Mouse (Mus musculus) spleen, postnatal 10 days (tissue): ENCODE results near the gene Grk3.

Source experiments
- DNase-seq, 2 experiments: peaks; one replicate each; pipeline ENCODE4 v3.0.0; 2021 to 2022; ENCODE audit warnings: low spot score in 2 of 2

Grk3 gene

GRCm38 (mm10) chr5:112941001-112941400, 74.6 kb downstream of the Grk3 start:
- DNase-seq: no peak

- DNase-seq: no peak
Observed at GRCm38 (mm10) chr5:112936632-112937031, 79.0 kb downstream of the Grk3 start.

DNA sequence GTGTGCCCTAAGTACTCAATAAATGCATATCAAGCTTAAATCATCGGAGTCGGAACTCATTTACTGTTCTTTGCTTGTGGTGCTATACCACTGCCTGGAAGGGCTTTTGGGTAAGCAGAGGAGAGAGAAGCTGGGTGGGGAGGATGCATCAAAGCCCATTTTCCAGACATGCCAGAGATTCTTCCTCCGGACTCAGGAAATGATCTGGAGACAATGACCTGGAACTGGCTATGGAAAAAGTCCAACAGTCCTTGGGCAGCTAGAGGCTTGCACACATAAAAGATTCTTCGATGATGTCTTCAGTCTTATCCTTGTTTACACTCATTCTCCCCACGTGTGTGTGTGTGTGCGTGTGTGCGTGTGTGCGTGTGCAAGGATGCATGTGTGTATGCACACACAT, 80.2 kb downstream of the Grk3 start:
- DNase-seq: no peak

DNA sequence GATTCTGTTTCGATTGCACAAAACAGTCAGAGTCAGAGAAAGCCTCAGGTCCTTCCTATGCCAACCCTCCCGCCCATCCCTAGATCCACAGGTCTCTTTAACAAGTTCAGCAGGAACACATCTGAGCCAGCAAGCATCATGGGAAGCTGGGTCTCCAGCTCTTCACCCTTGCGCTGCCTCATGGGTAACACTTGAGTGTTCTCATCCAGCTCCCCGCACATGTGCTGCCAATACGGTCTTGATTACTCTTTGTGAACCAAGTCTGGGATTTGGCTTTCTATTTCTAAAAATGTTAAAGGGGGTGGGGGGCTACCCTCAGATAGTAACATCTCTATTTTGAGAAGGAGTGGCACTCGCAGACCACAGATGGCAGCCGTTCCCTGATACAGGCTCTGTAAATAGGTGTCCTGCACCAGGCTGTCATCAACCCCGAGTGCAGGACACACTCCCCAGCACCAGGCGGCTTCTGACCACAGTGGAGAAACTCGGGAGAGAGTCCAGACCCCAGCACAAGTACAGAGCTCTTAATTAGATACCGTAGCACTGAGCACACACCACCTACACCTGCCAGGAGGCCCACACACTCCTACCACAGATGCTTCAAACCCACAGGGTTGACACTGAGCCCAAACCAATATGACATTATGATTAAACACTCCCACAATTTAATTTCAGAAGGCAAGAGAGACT, 82.6 kb downstream of the Grk3 start:
- no peak for DNase-seq

GRCm38 (mm10) chr5:112931901-112932300, 83.7 kb downstream of the Grk3 start:
- DNase-seq: no peak

DNA sequence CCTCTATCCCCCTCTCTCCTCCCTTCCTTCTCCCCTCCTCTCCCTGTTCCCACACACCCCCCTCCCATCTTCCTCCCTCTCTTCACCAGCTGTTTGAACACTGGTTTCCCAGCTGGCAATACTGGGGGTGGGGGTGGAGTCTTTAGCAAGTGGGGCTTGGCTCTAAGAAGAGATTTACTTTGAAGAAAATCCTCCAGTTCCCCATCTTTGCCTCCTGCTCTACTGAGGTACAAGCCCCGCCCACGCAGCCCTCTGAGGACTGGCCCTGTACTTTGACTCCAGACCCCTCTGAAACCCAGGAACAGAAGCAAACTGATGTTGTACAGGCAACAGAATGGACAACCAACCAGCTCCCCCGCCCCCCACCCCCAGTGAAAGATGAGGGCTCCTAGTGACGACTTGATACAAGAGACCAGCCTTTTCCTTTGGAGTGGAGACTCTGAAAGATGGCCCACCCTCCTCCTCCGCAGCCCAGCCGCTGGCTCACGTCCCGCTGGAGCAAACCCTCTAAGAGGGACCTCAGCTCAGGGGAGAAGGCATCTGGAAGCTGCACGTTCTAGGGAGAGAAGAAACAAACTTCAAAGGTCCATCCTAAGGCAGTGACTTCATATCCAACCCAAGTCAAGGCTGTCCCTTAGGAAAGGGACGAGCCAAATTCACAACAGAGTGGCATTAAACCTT, 87.2 kb downstream of the Grk3 start:
- DNase-seq: no peak

GRCm38 (mm10) chr5:112925422-112925821, 90.2 kb downstream of the Grk3 start:
- DNase-seq: no peak

- no peak for DNase-seq
Observed at GRCm38 (mm10) chr5:112924806-112925205, 90.8 kb downstream of the Grk3 start.

GRCm38 (mm10) chr5:112923841-112924240, 91.8 kb downstream of the Grk3 start:
- DNase-seq: no peak

DNA sequence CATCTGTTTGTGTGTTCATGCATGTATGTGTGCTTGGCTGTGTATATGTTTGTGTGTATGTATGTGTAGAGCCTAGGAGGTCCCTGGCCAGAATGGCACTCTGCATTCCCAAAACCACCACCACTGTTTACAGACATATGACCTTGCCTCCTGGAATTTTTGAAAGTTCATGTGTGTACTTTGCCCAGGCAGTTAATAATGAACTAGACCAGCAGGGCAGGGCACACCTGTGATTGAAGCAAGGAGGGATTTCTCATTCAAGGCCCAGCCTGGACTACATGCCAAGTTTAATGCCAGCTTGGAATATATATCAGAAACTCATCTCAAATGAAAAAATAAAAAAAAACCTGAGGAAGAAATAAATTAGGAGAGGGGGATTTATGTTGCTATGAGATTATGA, 93.7 kb downstream of the Grk3 start:
- no peak for DNase-seq

GRCm38 (mm10) chr5:112910381-112910780, 105.2 kb downstream of the Grk3 start:
- DNase-seq: no peak

DNA sequence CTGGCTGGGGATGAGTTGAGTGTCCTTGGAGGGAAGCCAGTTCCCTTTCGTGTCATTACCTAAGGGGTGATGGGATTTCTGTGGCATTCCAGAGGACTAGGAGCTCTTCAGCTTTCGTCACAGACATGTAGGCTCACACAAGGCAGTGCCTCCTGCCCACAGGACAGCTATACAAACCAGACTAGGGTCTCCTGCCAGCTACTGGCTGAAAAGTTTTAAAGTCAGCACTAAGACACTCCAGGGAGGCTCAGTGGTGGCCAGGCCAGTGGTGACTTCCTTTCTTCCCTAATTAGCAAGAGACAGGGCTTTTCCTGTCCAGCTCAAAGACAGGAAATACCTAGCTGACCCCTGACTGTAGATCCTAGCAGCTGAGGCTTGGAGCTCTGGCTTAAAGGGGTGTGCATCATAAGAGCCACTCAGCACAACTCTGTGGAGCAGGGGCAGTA, 107.4 kb downstream of the Grk3 start:
- no peak for DNase-seq

DNA sequence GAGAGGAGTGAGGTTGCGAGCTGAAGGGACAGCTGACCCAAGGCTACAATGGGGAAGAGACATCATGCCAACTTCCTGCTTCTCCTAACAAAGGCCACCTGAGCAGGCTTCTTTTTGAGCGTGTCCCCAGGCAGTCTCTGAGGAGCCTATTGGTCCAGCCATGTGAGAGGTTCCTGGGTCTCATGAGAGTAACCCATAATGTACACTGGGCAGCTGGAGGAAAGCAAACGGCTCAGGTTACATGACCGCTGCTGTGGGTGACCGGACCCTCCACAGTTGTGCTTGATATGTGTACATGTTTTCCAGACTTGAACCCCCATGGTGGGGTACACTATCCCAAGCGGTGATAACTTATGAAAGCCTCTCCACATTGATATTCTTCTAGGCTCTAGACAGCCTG, 108.1 kb downstream of the Grk3 start:
- DNase-seq: no peak

GRCm38 (mm10) chr5:112895674-112896654, 119.6 kb downstream of the Grk3 start, which contains the start of gene Myo18b:
Gene Myo18b, minus strand, starts transcription at chr5:112896362.
- DNase-seq: no peak

- no peak for DNase-seq
Observed at GRCm38 (mm10) chr5:112893462-112894060, 122.0 kb downstream of the Grk3 start.

GRCm38 (mm10) chr5:112892411-112892810, 123.2 kb downstream of the Grk3 start:
- no peak for DNase-seq

DNA sequence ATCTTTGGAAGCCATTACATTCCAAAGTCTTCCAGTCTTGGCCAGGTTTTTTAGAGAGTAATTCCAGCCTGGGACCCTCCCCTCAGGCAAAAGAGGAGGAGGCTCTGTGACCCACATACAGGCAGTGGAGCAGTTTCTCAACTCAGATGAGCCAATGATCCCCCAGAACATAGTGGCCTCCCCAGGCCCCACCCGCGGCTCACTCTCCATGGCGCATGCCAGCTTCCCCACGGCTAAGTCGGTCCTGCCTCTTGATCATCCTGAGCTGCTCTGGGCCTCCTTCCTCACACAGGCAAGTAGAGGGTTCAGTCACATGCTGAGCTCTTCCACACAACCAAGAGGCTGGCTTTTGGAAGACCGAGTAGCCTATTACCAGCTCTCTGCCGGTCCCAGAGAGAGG, 126.9 kb downstream of the Grk3 start:
- no peak for DNase-seq

- DNase-seq: no peak
Observed at GRCm38 (mm10) chr5:112886687-112887491, 128.7 kb downstream of the Grk3 start.

GRCm38 (mm10) chr5:112877391-112878115, 138.0 kb downstream of the Grk3 start:
- DNase-seq: no peak

GRCm38 (mm10) chr5:112876846-112877390, 138.7 kb downstream of the Grk3 start:
- DNase-seq: peak in 1 of 2 experiments; percentile 28
